Mouse (Mus musculus) G1E (cell line): ENCODE measurements at regions not wholly inside any gene's neighbourhood (a gene's known extent, or its start where the extent isn't known, plus 50 kb on each side); places are given as distances from the start of the nearest gene placed in this dataset.

ENCODE experiments used
- CTCF ChIP-seq: IDR thresholded peaks from 2 replicates; pipeline ENCODE4 v1.5.1; 2012; ENCODE audit warnings: low read depth, low read length, inconsistent platforms, mixed read lengths
- GATA1 ChIP-seq: IDR thresholded peaks from 2 replicates; pipeline ENCODE4 v1.6.1; 2012; ENCODE audit warnings: borderline replicate concordance, low read length, inconsistent platforms, mixed read lengths
- POLR2AphosphoS5 ChIP-seq: IDR thresholded peaks from 2 replicates; pipeline ENCODE4 v1.6.1; 2012; ENCODE audit warnings: low read depth, low read length, inconsistent platforms; ENCODE audit not compliant: insufficient replicate concordance

DNA sequence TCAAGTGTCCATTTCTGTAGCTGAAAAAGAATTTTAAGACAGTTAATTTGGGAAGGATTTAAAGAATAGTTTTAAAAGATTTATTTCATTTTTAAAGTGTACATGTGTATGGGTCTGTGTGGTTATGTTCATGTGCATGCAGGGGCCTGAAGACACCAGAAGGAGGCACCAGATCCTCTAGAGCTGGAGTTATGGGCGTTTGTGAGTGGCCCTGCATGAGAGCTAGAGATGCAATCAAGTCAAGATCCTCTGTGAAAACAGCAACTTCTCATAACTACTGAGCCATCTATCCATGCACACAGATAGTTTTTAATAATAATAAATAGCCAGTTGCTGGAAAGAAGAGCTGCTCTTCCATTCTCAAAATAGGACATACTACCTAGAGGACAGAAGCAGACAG, 452.4 kb downstream of the Lmo4 start:
- no peak for TF ChIP-seq CTCF
- no peak for TF ChIP-seq GATA1
- TF ChIP-seq POLR2AphosphoS5, result no peak
